Mouse (Mus musculus) cerebellum, adult 2 months (tissue): Measurements from ENCODE around the gene Adgrl3.

ENCODE experiments used
- CTCF ChIP-seq: fragments of 200-500 bp; IDR thresholded peaks from 2 replicates; pipeline ENCODE4 v1.5.1; 2011; ENCODE audit warnings: low read depth, mild to moderate bottlenecking, control low read depth, low read length, moderate library complexity, borderline replicate concordance; ENCODE audit not compliant: insufficient read depth
- POLR2A ChIP-seq: fragments of 200-500 bp; IDR thresholded peaks from 2 replicates; pipeline ENCODE4 v1.6.1; 2011; ENCODE audit warnings: low read length, control low read depth, borderline replicate concordance; ENCODE audit not compliant: insufficient read depth

DNA sequence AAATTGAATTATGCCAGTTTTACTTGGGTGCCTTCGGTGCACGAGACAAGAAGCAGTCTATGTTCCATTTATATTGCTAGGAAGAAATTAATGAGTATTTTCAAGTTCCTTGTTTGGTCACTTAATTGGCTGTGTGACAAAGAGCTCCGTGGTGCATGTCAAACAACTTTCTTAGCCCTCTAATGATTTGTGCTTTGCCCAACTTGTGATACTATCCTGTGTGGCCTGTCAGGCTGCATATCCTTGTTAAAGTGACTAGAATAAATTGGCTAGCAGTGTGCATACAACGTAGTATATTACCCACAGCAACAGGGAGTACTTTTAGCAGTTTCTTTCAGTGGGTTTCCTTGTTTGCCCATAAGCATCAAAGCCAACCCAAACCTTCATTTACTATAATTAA is 651.1 kb downstream of the Adgrl3 start:
- TF ChIP-seq CTCF (no peak), POLR2A (no peak)
